Comparison of ENCODE assay signal across 16 mouse cellular contexts in the genomic region with DNA sequence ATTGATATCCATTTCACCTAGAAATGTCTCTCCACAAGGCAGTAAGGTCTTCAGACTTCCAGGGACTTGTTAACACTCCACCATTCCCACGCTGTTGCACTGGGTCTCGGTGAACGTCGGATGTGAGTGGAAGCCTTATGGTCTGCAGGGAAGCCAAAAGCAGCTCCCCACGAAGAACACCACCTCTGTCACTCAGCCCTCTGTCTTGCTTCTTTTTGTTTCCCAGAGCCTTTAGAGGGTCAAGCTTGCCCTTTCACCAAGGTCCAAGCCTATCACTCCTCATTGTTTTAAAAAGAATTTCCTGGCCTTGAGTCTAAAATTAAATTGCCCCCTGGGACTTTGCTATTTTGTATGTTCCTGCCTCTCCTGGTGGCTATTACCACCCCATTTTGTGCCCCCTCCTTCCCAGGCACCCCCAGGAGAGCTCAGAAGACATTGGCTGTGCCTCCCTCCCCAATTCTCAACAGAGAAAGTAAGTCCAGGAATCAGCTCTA. TPM values are rescaled to one million over a fixed set of nuclear protein-coding genes. Genes with fewer than 3 reads are reported as not detected.
DNase-seq lines count a peak whose midpoint lies in the region; ATAC-seq and TF ChIP-seq lines count a peak whose summit lies in the region.
"Had no signal": no experiment of that assay in that cellular context is flagged by ENCODE, and none has a peak within 500 bp of the region (broad histone marks: within the 10 kb centered on the region; RNA-seq: fewer than 3 reads in every experiment).

No protein-coding gene starts in this region.

- intact Hi-C loops in heart, postnatal 25 days (cut with DNase I), result no loop called here

- H3K9me3 ChIP-seq in stomach, embryonic 16.5 days (replicated peaks; ENCODE audit: control insufficient read depth, low read length), result no peaks in the 10 kb centered on the region
- H3K9me3 ChIP-seq in stomach, postnatal 0 days (ENCODE audit: control insufficient read depth, low read length), result no peaks in the 10 kb centered on the region
- H3K9me3 ChIP-seq: limb, embryonic 15.5 days; midbrain, embryonic 13.5 days; stomach, embryonic 15.5 days had no signal

- no peak for TF ChIP-seq CTCF in layer of hippocampus, adult 2 months (conservative IDR thresholded peaks at IDR 0.05)
- no peak for TF ChIP-seq CTCF in stomach, postnatal 0 days (IDR thresholded peaks at IDR 0.05; ENCODE audit: low read depth)

- no peaks in the 10 kb centered on the region for H3K79me2 ChIP-seq in macrophage (ENCODE audit: inconsistent target)

- no peak for TF ChIP-seq EP300 in stomach, postnatal 0 days (optimal IDR thresholded peaks at IDR 0.05)

- no peaks in the 10 kb centered on the region for H3K36me3 ChIP-seq in stomach, embryonic 16.5 days (ENCODE audit: control insufficient read depth, insufficient read depth, low read length)
- H3K36me3 ChIP-seq in stomach, postnatal 0 days (ENCODE audit: control insufficient read depth, insufficient read depth, low read length), result no peaks in the 10 kb centered on the region
- H3K36me3 ChIP-seq in macrophage (ENCODE audit: inconsistent target), result no peaks in the 10 kb centered on the region
- H3K36me3 ChIP-seq: limb, embryonic 15.5 days; midbrain, embryonic 13.5 days; stomach, embryonic 15.5 days had no signal

- H3K27me3 ChIP-seq in stomach, embryonic 16.5 days (ENCODE audit: control insufficient read depth, insufficient read depth, low read length), result no peaks in the 10 kb centered on the region
- H3K27me3 ChIP-seq in stomach, postnatal 0 days (ENCODE audit: control insufficient read depth, insufficient read depth, low read length), result no peaks in the 10 kb centered on the region
- H3K27me3 ChIP-seq: limb, embryonic 15.5 days; stomach, embryonic 15.5 days had no signal

- no peak for ATAC-seq in stomach, embryonic 16.5 days (ENCODE audit: insufficient read depth, low FRiP score)
- ATAC-seq in stomach, postnatal 0 days (ENCODE audit: low FRiP score, low TSS enrichment), result no peak
- ATAC-seq: forebrain, embryonic 14.5 days; hindbrain, postnatal 0 days; midbrain, embryonic 13.5 days had no signal

- H3K4me1 ChIP-seq in stomach, embryonic 16.5 days (ENCODE audit: control insufficient read depth, insufficient read depth, low read length), result no peaks in the 10 kb centered on the region
- H3K4me1 ChIP-seq in stomach, postnatal 0 days (replicated peaks; ENCODE audit: control insufficient read depth, insufficient read depth), result no peaks in the 10 kb centered on the region
- H3K4me1 ChIP-seq: limb, embryonic 15.5 days; midbrain, embryonic 13.5 days; stomach, embryonic 15.5 days had no signal

- peak overlapping the region; percentile 57; the same call in 1 of the 2 replicates for H3K27ac ChIP-seq in layer of hippocampus, adult 2 months
- H3K27ac ChIP-seq in stomach, embryonic 16.5 days (ENCODE audit: low read length), result 0 out of 2 replicates have a peak overlapping the region, but pooled peaks have one; percentile 14
- H3K27ac ChIP-seq in stomach, postnatal 0 days (replicated peaks), result no peak overlapping the region
- H3K27ac ChIP-seq in macrophage, result peak overlapping the region; percentile 27; the same call in 1 of the 2 replicates
- H3K27ac ChIP-seq: hindbrain, postnatal 0 days; limb, embryonic 15.5 days; midbrain, embryonic 13.5 days; stomach, embryonic 15.5 days had no signal

- DNase-seq in heart, adult 8-10 months (ENCODE audit: low spot score), result peak; percentile 60
- DNase-seq in heart, postnatal 25 days (ENCODE audit: low spot score), result no peak
- no peak for DNase-seq in layer of hippocampus, adult 2 months (ENCODE audit: low spot score in 2 of 2)
- no peak for DNase-seq in layer of hippocampus, postnatal 10 days (ENCODE audit: low spot score in 2 of 2)
- no peak for DNase-seq in stomach, postnatal 0 days (ENCODE audit: low spot score)
- no peak for DNase-seq in thymus, postnatal 14 days
- DNase-seq: cerebellum, adult 11-12 months; right cerebral cortex, postnatal 14 days had no signal

- no peak overlapping the region for H3K4me3 ChIP-seq in layer of hippocampus, adult 2 months
- no peak overlapping the region for H3K4me3 ChIP-seq in stomach, embryonic 16.5 days (replicated peaks; ENCODE audit: low read length)
- H3K4me3 ChIP-seq in stomach, postnatal 0 days (ENCODE audit: low read depth, low read length), result no peak overlapping the region
- no peak overlapping the region for H3K4me3 ChIP-seq in macrophage (ENCODE audit: inconsistent target)
- H3K4me3 ChIP-seq: erythroblast, embryonic 14.5 days; limb, embryonic 15.5 days; midbrain, embryonic 13.5 days; stomach, embryonic 15.5 days had no signal

- WGBS in stomach, embryonic 16.5 days, result 80% methylated on average over 5 of the region's 5 CpGs
- WGBS in stomach, postnatal 0 days, result 83% methylated on average over 5 of the region's 5 CpGs
- WGBS in macrophage (ENCODE audit: missing documents), result 97% methylated on average over 5 of the region's 5 CpGs

- H3K4me2 ChIP-seq in stomach, embryonic 16.5 days (ENCODE audit: low read depth, low read length), result no peak overlapping the region
- no peak overlapping the region for H3K4me2 ChIP-seq in stomach, postnatal 0 days (replicated peaks; ENCODE audit: low read depth)
- H3K4me2 ChIP-seq: limb, embryonic 15.5 days; midbrain, embryonic 13.5 days; stomach, embryonic 15.5 days had no signal

- no peak overlapping the region for H3K9ac ChIP-seq in stomach, embryonic 16.5 days (ENCODE audit: low read length)
- no peak overlapping the region for H3K9ac ChIP-seq in stomach, postnatal 0 days (ENCODE audit: low read length)
- H3K9ac ChIP-seq: limb, embryonic 15.5 days; midbrain, embryonic 13.5 days; stomach, embryonic 15.5 days had no signal

RNA-seq across cellular contexts. Expression of a gene that starts 20.4 kb away (rescaled TPM):
- total RNA-seq in heart, adult 8-10 months (2022), result 10 to 100 TPM; 38.1 to 53.7 (median 46.6) TPM
- total RNA-seq in heart, postnatal 25 days (2021), result 10 to 100 TPM; 64.3 to 67.1 TPM
- total RNA-seq in layer of hippocampus, adult 2 months (2021), result 10 to 100 TPM in 1 of 2 experiments, 1 to 10 TPM in 1; 9.9 to 12.2 TPM
- 10 to 100 TPM; 23.8 to 24.5 TPM for total RNA-seq in layer of hippocampus, postnatal 10 days (2021)
- 36.0 and 43.7 TPM in 2 replicates for polyA plus RNA-seq in stomach, embryonic 16.5 days (2015; fragmentation: Nextera tagmentation; extraction: Ambion mirVana)
- 8.8 and 9.9 TPM in 2 replicates for polyA plus RNA-seq in stomach, postnatal 0 days (2015; fragmentation: Nextera tagmentation; extraction: Ambion mirVana)
- total RNA-seq in macrophage (2018; cell fraction: chromatin; rRNA removed), result 10 to 100 TPM in 3 of 26 experiments, 1 to 10 TPM in 16, under 1 TPM in 7; 0.46 to 26.4 (median 1.6) TPM
- total RNA-seq in macrophage (2018; cell fraction: cytosol; rRNA removed), result 1 to 10 TPM in 13 of 26 experiments, under 1 TPM in 13; 0.28 to 8.4 (median 1.0) TPM
- total RNA-seq in macrophage (2018; cell fraction: nucleus; rRNA removed), result 10 to 100 TPM in 2 of 26 experiments, 1 to 10 TPM in 17, under 1 TPM in 7; 0.33 to 12.1 (median 1.3) TPM
- polyA plus RNA-seq in macrophage (2018), result 0.69 to 2.5 TPM (median 0.79 TPM) in 3 replicates
